ENCODE assay signal across 1 mouse cellular context in the genomic region with DNA sequence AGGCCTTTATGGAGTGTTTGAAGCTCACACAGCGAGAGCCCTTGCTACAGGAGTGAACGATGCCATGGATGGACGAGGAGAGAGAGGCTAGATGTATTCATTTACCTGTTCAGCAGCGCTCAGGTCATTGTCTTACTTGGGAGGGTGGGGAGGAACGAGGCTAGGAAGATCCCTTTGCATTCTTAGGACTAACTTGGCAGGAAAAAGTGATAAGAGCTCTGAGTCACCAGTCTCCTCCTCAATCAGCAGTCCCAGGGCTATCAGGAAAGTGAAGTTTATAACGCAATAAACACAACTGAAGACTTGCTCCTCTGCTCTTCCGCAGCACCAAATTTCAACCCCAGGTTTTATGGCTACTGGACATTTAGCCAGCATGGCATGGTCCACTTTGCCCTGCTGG.
A peak's percentile ranks its signal among the peaks of the same experiment; 100 is the strongest.
TF ChIP-seq lines count a peak whose summit lies in the region.

No protein-coding gene starts in this region.

TF ChIP-seq in MEL, 35 proteins besides CTCF, POLR2A, EP300 and RAD21 (continued from another document):
- peak; percentile 47 for TF ChIP-seq RCOR1 (IDR thresholded peaks at IDR 0.05; ENCODE audit: low read depth, low read length)
- no peak for TF ChIP-seq TBP (IDR thresholded peaks at IDR 0.05; ENCODE audit: low read depth, low read length)
- TF ChIP-seq NRF1 (IDR thresholded peaks at IDR 0.05; ENCODE audit: insufficient read depth, low read depth, low read length, poor library complexity, severe bottlenecking) = no peak
- no peak for TF ChIP-seq HCFC1 (IDR thresholded peaks at IDR 0.05; ENCODE audit: low read depth, low read length)
- no peak for TF ChIP-seq UBTF (IDR thresholded peaks at IDR 0.05; ENCODE audit: borderline replicate concordance, insufficient read depth, low read depth, low read length)
- TF ChIP-seq E2F4 (IDR thresholded peaks at IDR 0.05; ENCODE audit: borderline replicate concordance, low read depth, low read length) = no peak
- peak; percentile 46; the same call in 1 of the 2 replicates for TF ChIP-seq GATA1 (IDR thresholded peaks at IDR 0.05; ENCODE audit: low read depth, low read length)
- no peak for TF ChIP-seq CHD1 (IDR thresholded peaks at IDR 0.05; ENCODE audit: low read depth, low read length)
- no peak for TF ChIP-seq ETS1 (IDR thresholded peaks at IDR 0.05; ENCODE audit: low read depth, low read length)
- no peak; the same call in 1 of the 2 replicates for TF ChIP-seq NELFE (IDR thresholded peaks at IDR 0.05; ENCODE audit: low read depth, low read length)
- no peak for TF ChIP-seq ZNF384 (IDR thresholded peaks at IDR 0.05; ENCODE audit: low read depth, low read length)
- no peak for TF ChIP-seq POLR2AphosphoS5 (IDR thresholded peaks at IDR 0.05; ENCODE audit: borderline replicate concordance, low read depth, low read length)
